Mouse (Mus musculus) liver, postnatal 0 days (tissue): ENCODE data around the gene Tmem116. TPM values are rescaled to one million over a fixed set of nuclear protein-coding genes. Genes with fewer than 3 reads are reported as not detected.

Experiments used
- ATAC-seq: fragments of 200-750 bp; cut with Nextera tagmentation; 2 replicates; pipeline ENCODE4 v1.8.0; 2017; ENCODE audit warnings: mild to moderate bottlenecking, moderate library complexity
- DNase-seq: peaks from one replicate; pipeline ENCODE4 v3.0.0-alpha.2; 2016
- H3K27ac ChIP-seq: fragments of 300-500 bp; sonication (generic); 2 replicates; pipeline ENCODE4 v1.5.1; 2014; ENCODE audit warnings: antibody characterized with exemption, moderate library complexity, mild to moderate bottlenecking, low read depth
- H3K27me3 ChIP-seq: fragments of 300-500 bp; sonication (generic); 2 replicates; pipeline ENCODE4 v1.6.1; 2014; ENCODE audit warnings: low read length, control low read depth, mixed read lengths; ENCODE audit not compliant: insufficient read depth
- H3K36me3 ChIP-seq: fragments of 300-500 bp; sonication (generic); replicated peaks from 2 replicates; pipeline ENCODE4 v1.6.1; 2014; ENCODE audit warnings: mild to moderate bottlenecking, control low read depth, low read length, moderate library complexity, mixed read lengths; ENCODE audit not compliant: insufficient read depth
- H3K4me1 ChIP-seq: fragments of 300-500 bp; sonication (generic); 2 replicates; pipeline ENCODE4 v1.6.1; 2014; ENCODE audit warnings: antibody characterized with exemption, mild to moderate bottlenecking, control low read depth; ENCODE audit not compliant: insufficient read depth
- H3K4me2 ChIP-seq: fragments of 300-500 bp; sonication (generic); 2 replicates; pipeline ENCODE4 v1.6.1; 2014; ENCODE audit warnings: low read depth, mild to moderate bottlenecking, low read length, moderate library complexity, mixed read lengths
- H3K4me3 ChIP-seq: fragments of 300-500 bp; sonication (generic); 2 replicates; pipeline ENCODE4 v1.5.1; 2014; ENCODE audit warnings: low read depth, low read length
- H3K9ac ChIP-seq: fragments of 300-500 bp; sonication (generic); replicated peaks from 2 replicates; pipeline ENCODE4 v1.6.1; 2014; ENCODE audit warnings: mild to moderate bottlenecking, moderate library complexity
- H3K9me3 ChIP-seq: fragments of 300-500 bp; sonication (generic); 2 replicates; pipeline ENCODE4 v1.6.1; 2016; ENCODE audit warnings: mild to moderate bottlenecking, control low read depth, low read length, mixed read lengths
- CTCF ChIP-seq: sonication (generic); IDR thresholded peaks from 2 replicates; pipeline ENCODE4 v1.5.1; 2016; ENCODE audit warnings: antibody characterized with exemption, low read depth
- EP300 ChIP-seq: IDR thresholded peaks from 2 replicates; pipeline ENCODE4 v1.6.1; 2016; ENCODE audit warnings: antibody characterized with exemption, low read depth, mild to moderate bottlenecking
- WGBS: fragments of 180-500 bp; shearing (Covaris S2); extraction: QIAGEN DNeasy Blood & Tissue Kit; methylation state at CpG from one replicate; pipeline ENCODE4 v1.1.7; 2014; ENCODE audit not compliant: insufficient replicate concordance; 5-methylcytosine and 5-hydroxymethylcytosine counted together
- polyA plus RNA-seq: library from polyadenylated mRNA; unstranded; fragments of >200 nt; fragmentation: Nextera tagmentation; extraction: Ambion mirVana; gene quantifications from 2 replicates; pipeline ENCODE4 v1.2.1, GENCODE M21; 2015

Tmem116 gene
- polyA plus RNA-seq, 1 experiment from 2014 or later, result 0.86 TPM

DNA sequence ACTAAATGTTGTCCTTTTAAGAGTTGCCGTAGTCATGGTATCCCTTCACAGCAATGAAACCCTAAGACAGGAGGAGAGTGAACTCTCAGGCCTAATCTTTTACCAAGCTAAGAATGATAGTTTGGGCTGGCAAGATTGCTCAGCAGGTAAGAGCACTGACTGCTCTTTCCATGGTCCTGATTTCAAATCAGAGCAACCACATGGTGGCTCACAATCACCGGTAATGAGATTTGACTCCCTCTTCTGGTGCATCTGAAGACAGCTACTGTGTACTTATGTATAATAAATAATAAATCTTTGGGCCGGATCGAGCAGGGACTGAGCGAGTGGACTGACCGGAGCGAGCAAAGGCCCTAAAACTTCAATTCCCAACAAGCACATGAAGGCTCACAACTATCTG lies 89.5 kb downstream of the Tmem116 start:
- 82% methylated on average over 7 of the region's 7 CpGs for WGBS
- no peaks in the 10 kb centered on the region for H3K9me3 ChIP-seq
- no peaks in the 10 kb centered on the region for H3K27me3 ChIP-seq
- H3K4me2 ChIP-seq, result no peak overlapping the region
- peaks cover 18% of the 10 kb centered on the region for H3K4me1 ChIP-seq
- no peak overlapping the region for H3K4me3 ChIP-seq
- no peak overlapping the region for H3K9ac ChIP-seq
- peaks cover 16% of the 10 kb centered on the region for H3K36me3 ChIP-seq
- ATAC-seq (no peak), DNase-seq (no peak)
- TF ChIP-seq CTCF (peak; percentile 24; the same call in 1 of the 2 replicates), EP300 (no peak)
- no peak overlapping the region for H3K27ac ChIP-seq

GRCm38 (mm10) chr5:121543370-121543769 lies 91.7 kb downstream of the Tmem116 start:
- H3K27me3 ChIP-seq, result no peaks in the 10 kb centered on the region
- H3K9ac ChIP-seq, result no peak overlapping the region
- TF ChIP-seq EP300 (no peak), CTCF (no peak)
- peaks cover 11% of the 10 kb centered on the region for H3K36me3 ChIP-seq
- 72% methylated on average over 3 of the region's 3 CpGs for WGBS
- no peak overlapping the region for H3K4me2 ChIP-seq
- DNase-seq, result no peak
- peaks cover 18% of the 10 kb centered on the region for H3K4me1 ChIP-seq
- no peak overlapping the region for H3K27ac ChIP-seq
- H3K4me3 ChIP-seq, result no peak overlapping the region
- no peaks in the 10 kb centered on the region for H3K9me3 ChIP-seq
- ATAC-seq, result no peak

GRCm38 (mm10) chr5:121544910-121545792 lies 93.5 kb downstream of the Tmem116 start, which contains the start of the genes Adam1a and Gm42878:
Gene Adam1a (minus strand): TSS chr5:121545482.
Gene Gm42878 (minus strand): TSS chr5:121545482.
- no peaks in the 10 kb centered on the region for H3K36me3 ChIP-seq
- no peaks in the 10 kb centered on the region for H3K9me3 ChIP-seq
- TF ChIP-seq CTCF, result no peak
- no peak for TF ChIP-seq EP300
- peaks cover 18% of the 10 kb centered on the region for H3K4me1 ChIP-seq
- DNase-seq (no peak), ATAC-seq (peak; percentile 74)
- H3K4me2 ChIP-seq, result peak within 1 kb of the TSS; percentile 71
- H3K4me3 ChIP-seq, result peak within 1 kb of the TSS; percentile 75
- under 1% methylated on average over 49 of the region's 97 CpGs for WGBS
- H3K9ac ChIP-seq, result peak within 1 kb of the TSS; percentile 89
- H3K27me3 ChIP-seq, result no peaks in the 10 kb centered on the region
- H3K27ac ChIP-seq, result peak within 1 kb of the TSS; percentile 93

GRCm38 (mm10) chr5:121545793-121546529 lies 94.3 kb downstream of the Tmem116 start, which contains the start of gene Mapkapk5:
Gene Mapkapk5 (minus strand): TSS chr5:121545905.
- Histone ChIP-seq H3K27ac (peak within 1 kb of the TSS; percentile 93), H3K9me3 (no peaks in the 10 kb centered on the region), H3K36me3 (no peaks in the 10 kb centered on the region), H3K27me3 (no peaks in the 10 kb centered on the region), H3K4me3 (peak within 1 kb of the TSS; percentile 75), H3K4me1 (peaks cover 18% of the 10 kb centered on the region), H3K4me2 (peak within 1 kb of the TSS; percentile 71), H3K9ac (peak within 1 kb of the TSS; percentile 89)
- TF ChIP-seq EP300 (no peak; the same call in 1 of the 2 replicates), CTCF (no peak)
- peak; percentile 97 for DNase-seq
- WGBS, result 1% methylated on average over 45 of the region's 55 CpGs
- ATAC-seq, result peak; percentile 94

- H3K4me1 ChIP-seq, result peaks cover 18% of the 10 kb centered on the region
- H3K4me2 ChIP-seq, result peak overlapping the region; percentile 71
- peak overlapping the region; percentile 89 for H3K9ac ChIP-seq
- TF ChIP-seq EP300 (no peak), CTCF (peak; percentile 76)
- peak overlapping the region; percentile 93 for H3K27ac ChIP-seq
- no peaks in the 10 kb centered on the region for H3K9me3 ChIP-seq
- no peaks in the 10 kb centered on the region for H3K27me3 ChIP-seq
- peak; percentile 70 for DNase-seq
- 11% methylated on average over 6 of the region's 6 CpGs for WGBS
- peak; percentile 22 for ATAC-seq
- H3K36me3 ChIP-seq, result no peaks in the 10 kb centered on the region
- H3K4me3 ChIP-seq, result peak overlapping the region; percentile 75
These were observed 94.8 kb downstream of the Tmem116 start for GRCm38 (mm10) chr5:121546530-121546895.

GRCm38 (mm10) chr5:121547084-121547483 lies 95.4 kb downstream of the Tmem116 start:
- H3K36me3 ChIP-seq, result no peaks in the 10 kb centered on the region
- peaks cover 18% of the 10 kb centered on the region for H3K4me1 ChIP-seq
- DNase-seq, result no peak
- no peak overlapping the region for H3K9ac ChIP-seq
- WGBS, result 76% methylated on average over 3 of the region's 3 CpGs
- ATAC-seq, result no peak
- no peaks in the 10 kb centered on the region for H3K9me3 ChIP-seq
- H3K27ac ChIP-seq, result no peak overlapping the region
- peak overlapping the region; percentile 71 for H3K4me2 ChIP-seq
- 0 out of 2 replicates have a peak, but pooled peaks have one; percentile 26 for TF ChIP-seq EP300
- TF ChIP-seq CTCF, result no peak
- no peak overlapping the region for H3K4me3 ChIP-seq
- no peaks in the 10 kb centered on the region for H3K27me3 ChIP-seq
